Mouse (Mus musculus): Measurements from ENCODE around the gene Urah. TPM values are rescaled to one million over a fixed set of nuclear protein-coding genes. Genes with fewer than 3 reads are reported as not detected.

Urah gene
- total and polyA plus RNA-seq, 3 experiments: not detected

DNA sequence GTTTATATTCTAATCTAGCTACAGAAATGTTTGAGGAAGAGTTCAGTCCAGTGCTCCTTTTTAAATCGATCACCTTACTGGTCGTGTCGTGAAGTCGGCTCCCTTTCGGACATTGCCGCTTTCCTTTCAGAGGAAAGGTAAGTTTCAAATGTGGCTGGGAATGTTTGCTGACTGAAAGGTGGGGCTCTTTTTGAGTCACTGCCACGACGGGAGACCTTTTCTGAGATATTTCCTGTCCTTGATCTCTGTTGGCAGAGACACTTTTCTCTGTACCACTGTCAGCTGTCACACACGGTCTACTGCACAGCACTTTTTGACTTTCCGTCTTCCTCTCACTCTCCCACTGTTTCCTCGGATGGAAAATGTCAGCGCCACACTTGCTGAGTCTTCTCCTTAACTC, 22.0 kb upstream of the Urah start:
- Histone ChIP-seq H3K9ac (ENCODE audit: insufficient read depth, low read depth) (no peak overlapping the region), H3K27me3 (replicated peaks) (peaks cover 70% of the 10 kb centered on the region), H3K4me1 (ENCODE audit: control insufficient read depth in 1 of 2, insufficient read depth in 2 of 2) (no peaks in the 10 kb centered on the region), H3K79me2 (replicated peaks; ENCODE audit: control insufficient read depth, extremely low read depth, insufficient read depth, poor library complexity, severe bottlenecking) (no peaks in the 10 kb centered on the region), H3K36me3 (replicated peaks in 1 of 2; ENCODE audit: control insufficient read depth in 1 of 2, insufficient read depth in 1 of 2, low read length in 1 of 2) (no peaks in the 10 kb centered on the region), H3K4me2 (ENCODE audit: insufficient read depth, low read depth, poor library complexity, severe bottlenecking) (peak overlapping the region; percentile 57), H3K9me3 (replicated peaks; ENCODE audit: low read length) (peaks cover 3% of the 10 kb centered on the region), H3K4me3 (replicated peaks in 1 of 3; ENCODE audit: low read depth in 2 of 3, low read length in 2 of 3, poor library complexity in 1 of 3) (no peak overlapping the region), H3K27ac (ENCODE audit: insufficient read depth, low read depth) (no peak overlapping the region)
- in situ Hi-C loops (cut with MboI; ENCODE audit: low pct_ligation_motif_present, low pct_unique_long_range_greater_than_20kb, low sequenced_read_pairs) (no loop called here), dilution Hi-C loops (cut with MboI; ENCODE audit: extremely low pct_ligation_motif_present, extremely low pct_unique_long_range_greater_than_20kb, low sequenced_read_pairs) (no loop called here)
- TF ChIP-seq MYC (IDR thresholded peaks at IDR 0.05; ENCODE audit: low read depth, low read length): no peak
- TF ChIP-seq BHLHE40 (IDR thresholded peaks at IDR 0.05; ENCODE audit: low read depth, low read length): peak; percentile 14; the same call in 1 of the 2 replicates
- TF ChIP-seq IRF4 (IDR thresholded peaks at IDR 0.05; ENCODE audit: low read depth, low read length): peak; percentile 76
- TF ChIP-seq ETS1 (conservative IDR thresholded peaks at IDR 0.05; ENCODE audit: low read depth, low read length): 0 out of 2 replicates have a peak, but pooled peaks have one; percentile 15
- peak; percentile 76 for TF ChIP-seq EP300 (IDR thresholded peaks at IDR 0.05; ENCODE audit: low read length)
- no peak for TF ChIP-seq PAX5 (IDR thresholded peaks at IDR 0.05; ENCODE audit: low read length)
- peak; percentile 41; the same call in 1 of the 2 replicates for TF ChIP-seq JUN (IDR thresholded peaks at IDR 0.05; ENCODE audit: insufficient read depth, low read depth, low read length)
- peak; percentile 35; the same call in 1 of the 2 replicates for TF ChIP-seq JUND (conservative IDR thresholded peaks at IDR 0.05; ENCODE audit: low read depth, low read length)
- no peak for TF ChIP-seq POLR2A (IDR thresholded peaks at IDR 0.05; ENCODE audit: low read depth, low read length)
- no peak for DNase-seq (ENCODE audit: extremely low read depth)

DNA sequence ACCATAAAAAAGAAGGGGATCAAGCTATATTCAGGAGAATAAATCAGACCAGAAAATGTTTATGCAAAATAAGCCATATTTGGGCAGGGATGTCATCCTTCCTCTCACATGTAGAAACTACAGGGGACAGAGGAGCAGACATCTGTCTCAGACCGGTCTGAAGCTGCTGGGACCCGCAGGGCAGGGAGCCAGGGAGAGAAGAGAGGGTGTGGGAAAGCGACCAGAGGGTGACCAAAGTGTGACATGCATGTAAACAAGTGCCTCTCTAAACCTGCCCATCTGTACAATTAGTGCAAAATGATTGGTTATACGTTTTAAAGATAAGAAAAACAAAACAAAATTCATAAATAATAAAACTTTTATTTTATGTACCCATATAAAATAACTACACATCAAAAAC, 14.6 kb upstream of the Urah start:
- in situ Hi-C loops (cut with MboI; ENCODE audit: low pct_ligation_motif_present, low pct_unique_long_range_greater_than_20kb, low sequenced_read_pairs) (no loop called here), dilution Hi-C loops (cut with MboI; ENCODE audit: extremely low pct_ligation_motif_present, extremely low pct_unique_long_range_greater_than_20kb, low sequenced_read_pairs) (no loop called here)
- Histone ChIP-seq H3K4me1 (ENCODE audit: control insufficient read depth in 1 of 2, insufficient read depth in 2 of 2) (no peaks in the 10 kb centered on the region), H3K27ac (ENCODE audit: insufficient read depth, low read depth) (no peak overlapping the region), H3K9me3 (replicated peaks; ENCODE audit: low read length) (no peaks in the 10 kb centered on the region), H3K79me2 (replicated peaks; ENCODE audit: control insufficient read depth, extremely low read depth, insufficient read depth, poor library complexity, severe bottlenecking) (no peaks in the 10 kb centered on the region), H3K9ac (ENCODE audit: insufficient read depth, low read depth) (no peak overlapping the region), H3K4me3 (replicated peaks in 1 of 3; ENCODE audit: low read depth in 2 of 3, low read length in 2 of 3, poor library complexity in 1 of 3) (no peak overlapping the region), H3K36me3 (replicated peaks in 1 of 2; ENCODE audit: control insufficient read depth in 1 of 2, insufficient read depth in 1 of 2, low read length in 1 of 2) (no peaks in the 10 kb centered on the region), H3K4me2 (ENCODE audit: insufficient read depth, low read depth, poor library complexity, severe bottlenecking) (no peak overlapping the region), H3K27me3 (replicated peaks) (peaks cover 81% of the 10 kb centered on the region)
- DNase-seq (ENCODE audit: extremely low read depth): no peak
- TF ChIP-seq IRF4 (IDR thresholded peaks at IDR 0.05; ENCODE audit: low read depth, low read length): no peak

DNA sequence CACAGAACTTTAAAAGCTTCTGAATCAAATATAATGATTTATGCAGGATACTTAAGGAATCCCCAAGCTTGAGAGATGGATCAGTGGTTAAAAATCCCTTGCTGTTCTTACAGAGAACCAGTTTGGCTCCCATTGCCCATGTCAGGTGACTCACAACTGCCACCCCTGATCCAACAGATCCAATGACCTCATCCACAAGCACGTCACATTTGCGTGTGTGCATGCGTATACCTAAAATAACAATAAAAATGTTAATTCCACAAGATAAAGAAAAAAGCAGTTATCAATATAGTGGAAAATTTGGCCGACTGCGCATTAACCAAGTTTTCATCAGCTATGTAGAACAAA, 13.5 kb upstream of the Urah start:
- in situ Hi-C loops (cut with MboI; ENCODE audit: low pct_ligation_motif_present, low pct_unique_long_range_greater_than_20kb, low sequenced_read_pairs) (no loop called here), dilution Hi-C loops (cut with MboI; ENCODE audit: extremely low pct_ligation_motif_present, extremely low pct_unique_long_range_greater_than_20kb, low sequenced_read_pairs) (no loop called here)
- Histone ChIP-seq H3K9me3 (replicated peaks; ENCODE audit: low read length) (no peaks in the 10 kb centered on the region), H3K4me3 (replicated peaks in 1 of 3; ENCODE audit: low read depth in 2 of 3, low read length in 2 of 3, poor library complexity in 1 of 3) (no peak overlapping the region), H3K4me2 (ENCODE audit: insufficient read depth, low read depth, poor library complexity, severe bottlenecking) (no peak overlapping the region), H3K4me1 (ENCODE audit: control insufficient read depth in 1 of 2, insufficient read depth in 2 of 2) (no peaks in the 10 kb centered on the region), H3K9ac (ENCODE audit: insufficient read depth, low read depth) (no peak overlapping the region), H3K79me2 (replicated peaks; ENCODE audit: control insufficient read depth, extremely low read depth, insufficient read depth, poor library complexity, severe bottlenecking) (no peaks in the 10 kb centered on the region), H3K36me3 (replicated peaks in 1 of 2; ENCODE audit: control insufficient read depth in 1 of 2, insufficient read depth in 1 of 2, low read length in 1 of 2) (no peaks in the 10 kb centered on the region), H3K27me3 (replicated peaks) (peaks cover 85% of the 10 kb centered on the region), H3K27ac (ENCODE audit: insufficient read depth, low read depth) (no peak overlapping the region)
- TF ChIP-seq ZC3H11A (IDR thresholded peaks at IDR 0.05; ENCODE audit: low read depth, low read length) (no peak), RAD21 (IDR thresholded peaks at IDR 0.05; ENCODE audit: low read depth, low read length) (no peak), MEF2A (IDR thresholded peaks at IDR 0.05; ENCODE audit: borderline replicate concordance, low read depth, low read length) (no peak), POLR2AphosphoS2 (IDR thresholded peaks at IDR 0.05; ENCODE audit: low read depth, low read length) (no peak), MYC (IDR thresholded peaks at IDR 0.05; ENCODE audit: low read depth, low read length) (no peak), PAX5 (IDR thresholded peaks at IDR 0.05; ENCODE audit: low read length) (no peak), EP300 (IDR thresholded peaks at IDR 0.05; ENCODE audit: low read length) (no peak)
- no peak for DNase-seq (ENCODE audit: extremely low read depth)
